Mouse (Mus musculus) myocyte (in vitro differentiated cells): Measurements from ENCODE around the gene Ankrd27. TPM values are rescaled to one million over a fixed set of nuclear protein-coding genes. Genes with fewer than 3 reads are reported as not detected.

ENCODE experiments used
- H3K27me3 ChIP-seq: one replicate; pipeline ENCODE4 v1.6.1; 2011; ENCODE audit not compliant: control insufficient read depth, insufficient read depth, insufficient read length
- H3K36me3 ChIP-seq: one replicate; pipeline ENCODE4 v1.6.1; 2011; ENCODE audit not compliant: control insufficient read depth, insufficient read depth
- H3K4me2 ChIP-seq: one replicate; pipeline ENCODE4 v1.6.1; 2011; ENCODE audit warnings: low read depth, control low read depth
- H3K4me3 ChIP-seq: one replicate; pipeline ENCODE4 v1.5.1; 2011; ENCODE audit warnings: mild to moderate bottlenecking, control low read depth, moderate library complexity
- H3K79me2 ChIP-seq: one replicate; pipeline ENCODE4 v1.6.1; 2011; ENCODE audit not compliant: control insufficient read depth, insufficient read depth
- H3ac ChIP-seq: one replicate; pipeline ENCODE4 v1.6.1; 2011; ENCODE audit not compliant: control insufficient read depth, insufficient read length
- CEBPB ChIP-seq: IDR thresholded peaks from 2 replicates; pipeline ENCODE4 v1.6.1; 2011; ENCODE audit warnings: mild to moderate bottlenecking, moderate library complexity; ENCODE audit not compliant: poor library complexity, insufficient read depth, severe bottlenecking
- E2F4 ChIP-seq: IDR thresholded peaks from one replicate; pipeline ENCODE4 v1.6.1; 2011; ENCODE audit warnings: mild to moderate bottlenecking, control low read depth, moderate library complexity; ENCODE audit not compliant: insufficient read depth
- MAX ChIP-seq: IDR thresholded peaks from one replicate; pipeline ENCODE4 v1.6.1; 2011; ENCODE audit warnings: low read depth, mild to moderate bottlenecking, control low read depth
- MYOD1 ChIP-seq, 3 experiments: IDR thresholded peaks; one replicate each; pipeline ENCODE4 v1.6.1; 2011; ENCODE audit warnings: control low read depth in 2 of 3, low read depth in 2 of 3, mild to moderate bottlenecking in 2 of 3, moderate library complexity in 1 of 3; ENCODE audit not compliant: insufficient read length in 2 of 3, control insufficient read depth in 1 of 3
- MYOG ChIP-seq, 3 experiments: IDR thresholded peaks; one replicate each; pipeline ENCODE4 v1.6.1; 2011; ENCODE audit warnings: control low read depth in 2 of 3, low read depth in 2 of 3, mild to moderate bottlenecking in 2 of 3; ENCODE audit not compliant: insufficient read length in 2 of 3, control insufficient read depth in 1 of 3, insufficient read depth in 1 of 3
- POLR2A ChIP-seq: IDR thresholded peaks from one replicate; pipeline ENCODE4 v1.6.1; 2011; ENCODE audit warnings: low read depth, mild to moderate bottlenecking, control low read depth, moderate library complexity; ENCODE audit not compliant: insufficient read length
- POLR2AphosphoS2 ChIP-seq: IDR thresholded peaks from one replicate; pipeline ENCODE4 v1.6.1; 2011; ENCODE audit warnings: low read depth, control low read depth; ENCODE audit not compliant: insufficient read length
- REST ChIP-seq: IDR thresholded peaks from one replicate; pipeline ENCODE4 v1.6.1; 2011; ENCODE audit warnings: mild to moderate bottlenecking, control low read depth, moderate library complexity; ENCODE audit not compliant: insufficient read depth, insufficient read length
- SRF ChIP-seq: IDR thresholded peaks from one replicate; pipeline ENCODE4 v1.6.1; 2011; ENCODE audit warnings: low read depth; ENCODE audit not compliant: control insufficient read depth, insufficient read length
- TCF12 ChIP-seq: IDR thresholded peaks from one replicate; pipeline ENCODE4 v1.6.1; 2011; ENCODE audit warnings: mild to moderate bottlenecking, control low read depth; ENCODE audit not compliant: poor library complexity, insufficient read depth, severe bottlenecking
- TCF3 ChIP-seq: IDR thresholded peaks from one replicate; pipeline ENCODE4 v1.6.1; 2011; ENCODE audit warnings: low read depth, control low read depth; ENCODE audit not compliant: insufficient read length
- USF1 ChIP-seq: IDR thresholded peaks from one replicate; pipeline ENCODE4 v1.6.1; 2011; ENCODE audit warnings: low read depth, mild to moderate bottlenecking, control low read depth, moderate library complexity
- polyA plus RNA-seq: library from polyadenylated mRNA; unstranded; fragments of >200 nt; fragmentation: generic; extraction: Trizol; gene quantifications from one replicate; pipeline ENCODE4 v1.2.1, GENCODE M21; 2012; ENCODE audit warnings: missing spikeins

Gene Ankrd27
- polyA plus RNA-seq, 1 experiment = 13.0 TPM

GRCm38 (mm10) chr7:35554605-35555175 lies 31.4 kb upstream of the Ankrd27 start:
- Histone ChIP-seq H3K4me3 (peak overlapping the region; percentile 43), H3K36me3 (no peaks in the 10 kb centered on the region), H3ac (peak overlapping the region; percentile 97), H3K79me2 (no peaks in the 10 kb centered on the region), H3K27me3 (no peaks in the 10 kb centered on the region), H3K4me2 (peak overlapping the region; percentile 87)
- TF ChIP-seq MYOG (IDR thresholded peaks at IDR 0.05; ENCODE audit: control insufficient read depth in 1 of 3, insufficient read depth in 1 of 3, insufficient read length in 2 of 3, low read depth in 2 of 3) (no peak), MAX (no peak)

GRCm38 (mm10) chr7:35555224-35556204 lies 30.5 kb upstream of the Ankrd27 start:
- peak overlapping the region; percentile 87 for H3K4me2 ChIP-seq
- TF ChIP-seq CEBPB = no peak
- TF ChIP-seq MAX = no peak
- TF ChIP-seq POLR2AphosphoS2 = peak; percentile 42
- no peak for TF ChIP-seq USF1
- TF ChIP-seq REST = no peak
- peak in 2 of 3 experiments; percentile 37 to 53 for TF ChIP-seq MYOD1 (IDR thresholded peaks at IDR 0.05; ENCODE audit: control insufficient read depth in 1 of 3, insufficient read length in 2 of 3, low read depth in 2 of 3)
- no peak for TF ChIP-seq TCF3
- TF ChIP-seq E2F4 = no peak
- TF ChIP-seq TCF12 = no peak
- peak; percentile 69 for TF ChIP-seq POLR2A
- peak in 1 of 3 experiments; percentile 54 for TF ChIP-seq MYOG (IDR thresholded peaks at IDR 0.05; ENCODE audit: control insufficient read depth in 1 of 3, insufficient read depth in 1 of 3, insufficient read length in 2 of 3, low read depth in 2 of 3)
- peak; percentile 9 for TF ChIP-seq SRF
- peak overlapping the region; percentile 43 for H3K4me3 ChIP-seq
- H3K79me2 ChIP-seq = no peaks in the 10 kb centered on the region
- H3ac ChIP-seq = peak overlapping the region; percentile 97
- no peaks in the 10 kb centered on the region for H3K27me3 ChIP-seq
- no peaks in the 10 kb centered on the region for H3K36me3 ChIP-seq

- Histone ChIP-seq H3K36me3 (no peaks in the 10 kb centered on the region), H3K4me2 (peak within 1 kb of the TSS; percentile 87), H3K79me2 (no peaks in the 10 kb centered on the region), H3ac (peak within 1 kb of the TSS; percentile 97), H3K4me3 (peak within 1 kb of the TSS; percentile 43), H3K27me3 (peaks cover 4% of the 10 kb centered on the region)
- TF ChIP-seq REST = no peak
- no peak for TF ChIP-seq POLR2A
- no peak for TF ChIP-seq POLR2AphosphoS2
- TF ChIP-seq MYOG (IDR thresholded peaks at IDR 0.05; ENCODE audit: control insufficient read depth in 1 of 3, insufficient read depth in 1 of 3, insufficient read length in 2 of 3, low read depth in 2 of 3) = no peak
- TF ChIP-seq TCF12 = no peak
- no peak for TF ChIP-seq TCF3
- no peak for TF ChIP-seq MYOD1 (IDR thresholded peaks at IDR 0.05; ENCODE audit: control insufficient read depth in 1 of 3, insufficient read length in 2 of 3, low read depth in 2 of 3)
- no peak for TF ChIP-seq E2F4
- TF ChIP-seq CEBPB = no peak
- TF ChIP-seq SRF = no peak
- TF ChIP-seq USF1 = no peak
- no peak for TF ChIP-seq MAX
Measured at GRCm38 (mm10) chr7:35556205-35556603, 29.8 kb upstream of the Ankrd27 start, which contains the start of gene Nudt19. Gene Nudt19 (minus strand): TSS chr7:35556304.

GRCm38 (mm10) chr7:35556905-35557304 lies 29.1 kb upstream of the Ankrd27 start:
- H3K79me2 ChIP-seq = no peaks in the 10 kb centered on the region

More at GRCm38 (mm10) chr7:35556905-35557304, 29.1 kb upstream of the Ankrd27 start:
- Histone ChIP-seq H3K4me2 (no peak overlapping the region), H3K36me3 (no peaks in the 10 kb centered on the region), H3K27me3 (peaks cover 6% of the 10 kb centered on the region), H3K4me3 (no peak overlapping the region), H3ac (no peak overlapping the region)
- TF ChIP-seq POLR2A (no peak), MYOD1 (IDR thresholded peaks at IDR 0.05; ENCODE audit: control insufficient read depth in 1 of 3, insufficient read length in 2 of 3, low read depth in 2 of 3) (no peak), POLR2AphosphoS2 (no peak), REST (no peak), SRF (no peak), TCF3 (no peak), MYOG (IDR thresholded peaks at IDR 0.05; ENCODE audit: control insufficient read depth in 1 of 3, insufficient read depth in 1 of 3, insufficient read length in 2 of 3, low read depth in 2 of 3) (no peak), TCF12 (no peak), USF1 (no peak), E2F4 (no peak), MAX (no peak), CEBPB (no peak)
